Mouse (Mus musculus): ENCODE results near the gene Specc1.

- TF ChIP-seq CTCF (IDR thresholded peaks at IDR 0.05; ENCODE audit: borderline replicate concordance, extremely low read depth, insufficient read depth, insufficient read length): no peak
- no peak for TF ChIP-seq POLR2A (IDR thresholded peaks at IDR 0.05; ENCODE audit: borderline replicate concordance, extremely low read depth, insufficient read depth, insufficient read length, poor library complexity, severe bottlenecking)
Measured at GRCm38 (mm10) chr11:62065655-62066054, 109.1 kb downstream of the Specc1 start.
